Mouse (Mus musculus): ENCODE measurements around the gene Gm5615. TPM values are rescaled to one million over a fixed set of nuclear protein-coding genes. Genes with fewer than 3 reads are reported as not detected.

Gm5615 gene
- not detected for total RNA-seq (2022)

GRCm38 (mm10) chr9:36541863-36542262 lies at the start of gene Gm5615:
TSS of gene Gm5615 (minus strand) at chr9:36541963.
- DNase-seq (ENCODE audit: low spot score in 2 of 2): no peak

DNA sequence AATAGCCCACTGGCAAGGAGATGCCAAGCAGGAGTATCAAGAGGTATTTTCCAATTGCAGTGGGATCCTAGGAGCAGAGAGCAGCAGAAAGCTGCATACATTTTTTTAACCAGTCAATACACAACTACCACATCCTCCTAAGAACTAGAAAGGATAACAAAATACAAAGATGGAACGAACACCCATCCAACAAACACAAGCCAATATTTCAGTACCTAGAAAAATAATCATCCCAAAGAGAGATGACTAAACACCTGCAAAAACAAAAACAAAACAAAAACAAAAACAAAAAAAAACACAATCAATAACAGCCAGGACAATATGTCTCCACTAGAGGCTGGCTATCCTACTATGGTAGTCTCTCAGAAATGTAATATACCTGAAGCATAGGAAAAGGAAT lies 40.8 kb upstream of the Gm5615 start, which contains the start of gene Gm17689:
TSS of gene Gm17689 (minus strand) at position 101 of the 400 bp plus-strand sequence.
- no peak for DNase-seq (ENCODE audit: low spot score in 2 of 2)

DNA sequence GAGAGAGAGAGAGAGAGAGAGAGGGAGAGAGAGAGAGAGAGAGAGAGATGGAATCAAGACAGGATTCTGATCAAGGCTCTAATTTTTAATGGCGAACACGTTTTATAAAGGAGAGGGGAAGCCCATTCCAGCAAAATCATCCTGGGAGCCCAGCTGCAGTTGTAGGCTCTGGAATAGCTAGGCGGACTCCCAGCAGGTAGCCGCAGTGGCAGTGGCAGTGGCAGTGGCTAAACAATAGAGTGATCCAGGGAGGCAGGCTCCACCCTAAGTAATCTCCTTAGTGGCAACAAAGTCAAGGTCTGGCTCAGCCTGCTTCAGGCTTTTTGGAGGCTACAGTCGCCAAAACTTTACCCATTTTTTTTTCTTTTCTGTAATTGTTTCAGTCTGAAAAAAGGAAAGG lies 37.6 kb downstream of the Gm5615 start:
- no peak for DNase-seq (ENCODE audit: low spot score in 2 of 2)

GRCm38 (mm10) chr9:36495824-36496223 lies 45.9 kb downstream of the Gm5615 start:
- no peak for DNase-seq (ENCODE audit: low spot score in 2 of 2)

DNA sequence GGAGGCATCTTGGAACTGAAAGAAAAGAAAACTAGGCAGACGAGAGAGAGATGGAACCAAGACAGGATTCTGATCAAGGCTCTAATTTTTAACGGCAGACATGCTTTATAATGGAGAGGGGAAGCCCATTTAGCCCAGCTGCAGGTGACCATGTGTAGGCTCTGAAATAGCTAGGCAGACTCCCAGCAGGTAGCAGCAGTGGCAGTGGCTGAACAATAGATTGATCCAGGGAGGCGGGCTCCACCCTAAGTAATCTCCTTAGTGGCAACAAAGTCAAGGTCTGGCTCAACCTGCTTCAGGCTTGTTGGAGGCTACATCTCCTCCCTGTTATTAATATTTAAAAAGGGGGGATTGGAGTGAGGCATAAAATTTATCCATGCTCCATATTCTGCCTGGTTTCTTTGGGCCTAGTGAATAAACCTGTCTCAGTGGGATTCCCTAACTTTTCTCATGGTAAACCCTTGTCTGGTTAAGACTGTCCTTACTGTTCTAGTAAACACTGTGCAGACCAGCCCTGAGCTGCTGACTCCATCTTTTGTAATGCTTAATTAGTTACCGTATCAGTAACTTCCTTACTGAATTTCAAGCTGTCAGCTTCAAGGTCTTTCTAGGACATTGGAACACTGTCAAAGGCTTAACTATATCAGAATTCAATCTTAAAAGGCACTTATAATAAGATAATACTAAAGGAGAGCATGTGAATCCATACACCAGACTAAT lies 47.1 kb downstream of the Gm5615 start:
- DNase-seq (ENCODE audit: low spot score in 2 of 2): no peak

Other genes starting within 250 kb of the Gm5615 start
- not detected for gene Gm7257, start 110.1 kb downstream of the Gm5615 start, total RNA-seq (2022)
- not detected for gene Gm9513, start 66.3 kb downstream of the Gm5615 start, total RNA-seq (2022)
- not detected for gene Gm17689, start 40.7 kb upstream of the Gm5615 start, total RNA-seq (2022)
- gene A630095E13Rik, start 101.4 kb upstream of the Gm5615 start, total RNA-seq (2022): not detected
- not detected for gene Acrv1, start 151.3 kb upstream of the Gm5615 start, total RNA-seq (2022)
- gene Chek1, start 185.1 kb upstream of the Gm5615 start, total RNA-seq (2022): 1 to 10 TPM; 1.9 to 4.4 (median 3.2) TPM
- gene Stt3a, start 225.7 kb upstream of the Gm5615 start, total RNA-seq (2022): 10 to 100 TPM; 69.1 to 89.1 (median 74.0) TPM

All from left cerebral cortex, adult 8-10 months (tissue).